Mouse (Mus musculus) layer of hippocampus, postnatal 36 days (tissue): Measurements from ENCODE around the gene Erp27. TPM values are rescaled to one million over a fixed set of nuclear protein-coding genes. Genes with fewer than 3 reads are reported as not detected.

ENCODE experiments used
- DNase-seq, 2 experiments: peaks; one replicate each; pipeline ENCODE4 v3.0.0; 2022
- total RNA-seq, 2 experiments: library from RNA; stranded (reverse); gene quantifications; 2 replicates each; pipeline ENCODE4 v1.2.3; 2021

Erp27 gene
- total RNA-seq, 2 experiments from 2014 or later: 0.80 to 1.1 TPM

DNA sequence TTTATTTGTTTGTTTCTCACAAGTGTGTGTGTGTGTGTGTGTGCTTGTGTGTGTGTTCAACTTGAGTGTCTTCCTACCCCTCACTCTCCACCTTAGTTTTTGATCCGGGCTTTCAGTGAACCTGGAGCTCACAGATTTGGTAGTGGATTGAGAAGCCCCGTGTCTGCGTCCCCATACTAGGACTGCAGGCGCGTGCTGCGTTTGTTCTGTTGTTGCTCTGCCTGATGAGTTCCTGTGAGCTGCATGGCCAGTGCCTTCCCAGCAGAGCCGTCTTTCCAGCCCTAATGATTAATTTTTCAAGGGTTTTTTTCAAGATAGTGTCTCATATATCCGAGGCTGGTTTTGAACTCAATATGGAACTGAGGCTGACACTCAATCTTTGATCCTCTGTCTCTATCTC is 63.6 kb downstream of the Erp27 start:
- DNase-seq: no peak

DNA sequence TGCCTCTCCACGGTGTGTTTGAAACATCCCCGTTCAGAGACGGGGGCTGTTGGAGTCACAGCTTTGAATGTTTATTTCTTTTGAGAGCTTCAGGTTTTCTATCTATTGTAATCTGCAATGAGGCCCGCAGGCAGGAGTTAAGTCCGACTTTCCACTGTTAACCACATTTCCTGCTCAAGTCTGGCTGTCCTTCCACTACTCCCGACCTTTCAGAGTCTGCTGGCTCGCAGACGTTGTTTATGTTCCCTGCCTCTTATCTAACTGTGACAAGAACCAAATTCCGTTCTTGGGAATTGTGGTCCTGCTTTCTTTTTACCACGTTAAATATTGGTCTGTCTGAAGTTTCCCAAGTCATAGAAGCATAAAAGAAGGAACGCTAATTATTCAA is 64.1 kb downstream of the Erp27 start:
- DNase-seq: no peak

Other genes starting within 250 kb of the Erp27 start
- under 1 TPM; 0.48 to 0.60 TPM for gene Gucy2c, start 140.4 kb downstream of the Erp27 start, total RNA-seq
- 10 to 100 TPM; 10.4 to 11.5 TPM for gene Hist4h4, start 117.8 kb downstream of the Erp27 start, total RNA-seq
- gene H2afj, start 113.9 kb downstream of the Erp27 start, total RNA-seq: 10 to 100 TPM; 74.5 to 81.9 TPM
- gene BC049715, start 94.6 kb downstream of the Erp27 start, total RNA-seq: 1 to 10 TPM; 4.2 to 6.0 TPM
- 100 to 1,000 TPM; 119 to 130 TPM for gene Wbp11, start 93.9 kb downstream of the Erp27 start, total RNA-seq
- 10 to 100 TPM in 1 of 2 experiments, 1 to 10 TPM in 1; 7.1 to 10.1 TPM for gene Smco3, start 86.7 kb downstream of the Erp27 start, total RNA-seq
- not detected for gene Art4, start 64.4 kb downstream of the Erp27 start, total RNA-seq
- 10 to 100 TPM; 16.1 to 37.1 TPM for gene Mgp, start 46.4 kb downstream of the Erp27 start, total RNA-seq
- 1 to 10 TPM; 1.5 TPM for gene Pde6h, start 1.7 kb upstream of the Erp27 start, total RNA-seq
- gene Arhgdib, start 19.7 kb upstream of the Erp27 start, total RNA-seq: 10 to 100 TPM in 1 of 2 experiments, 1 to 10 TPM in 1; 8.9 to 10.2 TPM
- 10 to 100 TPM; 37.5 to 41.0 TPM for gene Rerg, start 248.3 kb upstream of the Erp27 start, total RNA-seq